In genomic region chr2:78625264-78625663, GRCm38 (mm10) we compare ENCODE assay signal across 30 mouse cellular contexts.
"Had no signal": no experiment of that assay in that cellular context is flagged by ENCODE, and none has a peak within 500 bp of the region (broad histone marks: within the 10 kb centered on the region; RNA-seq: fewer than 3 reads in every experiment).

No protein-coding gene starts in this region.

- ATAC-seq: liver, embryonic 12.5 days; liver, postnatal 0 days; lung, postnatal 0 days; midbrain, embryonic 13.5 days; midbrain, embryonic 15.5 days; midbrain, embryonic 16.5 days had no signal

- H3K4me3 ChIP-seq: limb, embryonic 10.5 days; limb, embryonic 12.5 days; limb, embryonic 13.5 days; limb, embryonic 15.5 days; liver, embryonic 12.5 days; liver, embryonic 13.5 days; liver, embryonic 15.5 days; lung, embryonic 15.5 days; megakaryocyte, embryonic 14.5 days; midbrain, embryonic 10.5 days; midbrain, embryonic 12.5 days; midbrain, embryonic 13.5 days; midbrain, embryonic 15.5 days; myocyte; neural tube, embryonic 12.5 days had no signal

- H3K27ac ChIP-seq: limb, embryonic 10.5 days; limb, embryonic 12.5 days; limb, embryonic 13.5 days; limb, embryonic 15.5 days; liver, embryonic 12.5 days; liver, embryonic 13.5 days; liver, embryonic 14.5 days; liver, embryonic 15.5 days; lung, embryonic 15.5 days; macrophage; midbrain, embryonic 10.5 days; midbrain, embryonic 12.5 days; midbrain, embryonic 13.5 days; midbrain, embryonic 15.5 days; neural tube, embryonic 12.5 days had no signal

- DNase-seq: left cerebral cortex, postnatal 4 days; liver; liver, embryonic 13.5 days; liver, postnatal 0 days; lung, adult 18-20 months; lung, adult 2 months; lung, embryonic 14.5 days; lung, postnatal 10 days; lung, postnatal 14 days; lung, postnatal 36 days; lung, postnatal 4 days; midbrain, embryonic 14.5 days had no signal
